Mouse (Mus musculus) natural killer cell, adult 2 months (primary cell): ENCODE data around the gene Rbpms2.

Experiments used
- DNase-seq, 2 experiments: peaks; one replicate each; pipeline ENCODE4 v3.0.0; 2022; ENCODE audit warnings: low spot score in 2 of 2

Rbpms2 gene

GRCm38 (mm10) chr9:65629025-65629766, at the start of gene Rbpms2:
Gene Rbpms2, plus strand, starts transcription at chr9:65629648.
- DNase-seq, result no peak

- DNase-seq, result peak; percentile 84 to 89
Observed at GRCm38 (mm10) chr9:65579781-65580371, 49.6 kb upstream of the Rbpms2 start, which contains the start of gene Plekho2. Gene Plekho2, minus strand, starts transcription at chr9:65580040.

GRCm38 (mm10) chr9:65580401-65581256, 48.8 kb upstream of the Rbpms2 start:
- peak; percentile 92 to 93 for DNase-seq

- DNase-seq, result peak; percentile 58 to 69
Observed at GRCm38 (mm10) chr9:65583045-65583444, 46.4 kb upstream of the Rbpms2 start.

GRCm38 (mm10) chr9:65586406-65587269, 42.8 kb upstream of the Rbpms2 start, which contains the start of gene Pif1:
Gene Pif1, plus strand, starts transcription at chr9:65587160.
- DNase-seq, result peak; percentile 62 to 68

GRCm38 (mm10) chr9:65587270-65587572, 42.2 kb upstream of the Rbpms2 start:
- no peak for DNase-seq

- DNase-seq, result peak in 1 of 2 experiments; percentile 26
Observed at GRCm38 (mm10) chr9:65587573-65588358, 41.7 kb upstream of the Rbpms2 start.

- DNase-seq, result no peak
Observed at GRCm38 (mm10) chr9:65589091-65589490, 40.4 kb upstream of the Rbpms2 start.

GRCm38 (mm10) chr9:65592721-65593120, 36.7 kb upstream of the Rbpms2 start:
- no peak for DNase-seq

GRCm38 (mm10) chr9:65593596-65593995, 35.9 kb upstream of the Rbpms2 start:
- DNase-seq, result no peak

- peak in 1 of 2 experiments; percentile 38 for DNase-seq
Observed at GRCm38 (mm10) chr9:65598765-65599249, 30.6 kb upstream of the Rbpms2 start.

GRCm38 (mm10) chr9:65600951-65601350, 28.5 kb upstream of the Rbpms2 start:
- no peak for DNase-seq

GRCm38 (mm10) chr9:65603401-65604102, 25.9 kb upstream of the Rbpms2 start:
- no peak for DNase-seq

- peak in 1 of 2 experiments; percentile 27 for DNase-seq
Observed at GRCm38 (mm10) chr9:65605471-65606136, 23.8 kb upstream of the Rbpms2 start.

GRCm38 (mm10) chr9:65606321-65607109, 22.9 kb upstream of the Rbpms2 start:
- DNase-seq, result no peak

GRCm38 (mm10) chr9:65607120-65607519, 22.3 kb upstream of the Rbpms2 start:
- DNase-seq, result no peak

GRCm38 (mm10) chr9:65611969-65612486, 17.4 kb upstream of the Rbpms2 start:
- DNase-seq, result no peak

- DNase-seq, result no peak
Observed at GRCm38 (mm10) chr9:65613098-65613497, 16.4 kb upstream of the Rbpms2 start.
